Mouse (Mus musculus): Measurements from ENCODE around the gene Prmt6. TPM values are rescaled to one million over a fixed set of nuclear protein-coding genes. Genes with fewer than 3 reads are reported as not detected.
A peak's percentile ranks its signal among the peaks of the same experiment; 100 is the strongest.

Gene Prmt6
- polyA plus RNA-seq (2014; fragmentation: Nextera tagmentation; extraction: Ambion mirVana): 21.3 and 23.9 TPM in 2 replicates

GRCm38 (mm10) chr3:110250839-110251700 lies at the start of gene Prmt6:
Prmt6 (minus strand) TSS chr3:110250998.
- Histone ChIP-seq H3K4me2 (ENCODE audit: low read length) (peak within 1 kb of the TSS; percentile 58), H3K27ac (ENCODE audit: low read depth) (peak within 1 kb of the TSS; percentile 93), H3K9ac (ENCODE audit: low read length) (peak within 1 kb of the TSS; percentile 97), H3K36me3 (ENCODE audit: control insufficient read depth, insufficient read depth, low read length) (peaks cover 18% of the 10 kb centered on the region), H3K4me3 (ENCODE audit: low read depth, low read length) (peak within 1 kb of the TSS; percentile 97), H3K9me3 (ENCODE audit: control insufficient read depth, low read length) (no peaks in the 10 kb centered on the region), H3K27me3 (replicated peaks; ENCODE audit: control insufficient read depth, insufficient read depth, low read length) (no peaks in the 10 kb centered on the region), H3K4me1 (replicated peaks; ENCODE audit: control insufficient read depth, insufficient read depth, low read length) (peaks cover 12% of the 10 kb centered on the region; the same call in 1 of the 2 replicates)
- no peak for DNase-seq (ENCODE audit: low spot score)
- ATAC-seq (replicated peaks; ENCODE audit: low FRiP score, low TSS enrichment, low read depth): peak; percentile 91
- 21% methylated on average over 37 of the region's 38 CpGs for WGBS

DNA sequence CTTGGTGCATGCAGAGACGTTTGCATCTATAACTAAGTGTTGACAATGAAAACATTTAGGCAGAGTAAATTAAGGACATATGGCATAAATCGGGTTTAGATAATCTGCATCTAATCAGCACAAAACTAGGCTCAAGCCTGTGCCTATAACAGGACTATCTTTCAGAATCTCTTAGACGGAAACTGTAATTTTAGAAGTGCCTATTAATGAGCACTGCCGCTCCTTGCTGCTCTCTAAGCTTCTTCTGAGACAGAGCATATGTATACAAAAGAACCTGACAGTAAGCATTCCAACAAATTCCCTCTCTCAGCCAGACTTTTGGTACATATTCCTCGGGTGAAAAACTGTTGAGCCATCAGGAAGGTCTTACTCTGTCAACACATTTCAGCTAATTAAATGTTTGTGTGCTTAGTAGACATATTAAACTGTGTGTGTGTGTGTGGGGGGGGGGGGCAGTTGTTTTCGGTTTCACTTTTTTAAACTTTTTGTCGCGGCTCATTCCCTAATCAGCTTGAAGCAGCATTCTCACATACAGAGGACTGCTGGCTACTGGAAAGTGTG lies 39.8 kb upstream of the Prmt6 start:
- Histone ChIP-seq H3K27ac (ENCODE audit: low read depth) (no peak overlapping the region), H3K9ac (ENCODE audit: low read length) (no peak overlapping the region), H3K4me1 (replicated peaks; ENCODE audit: control insufficient read depth, insufficient read depth, low read length) (no peaks in the 10 kb centered on the region), H3K4me2 (ENCODE audit: low read length) (no peak overlapping the region), H3K9me3 (ENCODE audit: control insufficient read depth, low read length) (no peaks in the 10 kb centered on the region), H3K36me3 (ENCODE audit: control insufficient read depth, insufficient read depth, low read length) (no peaks in the 10 kb centered on the region), H3K27me3 (replicated peaks; ENCODE audit: control insufficient read depth, insufficient read depth, low read length) (no peaks in the 10 kb centered on the region), H3K4me3 (ENCODE audit: low read depth, low read length) (no peak overlapping the region)
- DNase-seq (ENCODE audit: low spot score) (no peak), ATAC-seq (replicated peaks; ENCODE audit: low FRiP score, low TSS enrichment, low read depth) (no peak)
- 73% methylated on average over 8 of the region's 8 CpGs for WGBS

DNA sequence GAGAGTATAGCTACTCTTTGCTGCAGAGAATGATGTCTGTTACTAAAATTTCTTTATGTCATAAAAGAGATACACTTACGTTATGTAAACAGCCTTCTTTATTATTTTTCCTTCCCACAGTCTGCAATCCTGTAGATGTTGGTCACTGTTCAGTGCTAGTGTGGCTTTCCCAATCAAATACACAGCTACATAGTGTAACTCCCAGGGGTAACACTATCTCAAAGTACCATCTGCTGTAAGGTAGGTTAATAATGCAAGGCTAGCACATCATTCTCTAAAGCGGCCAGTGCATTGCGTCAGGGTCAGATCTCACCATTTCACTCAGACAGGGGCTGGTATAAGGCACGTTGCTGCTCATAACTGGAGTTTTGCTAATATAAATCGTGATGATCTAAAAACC lies 31.9 kb upstream of the Prmt6 start:
- no peaks in the 10 kb centered on the region for H3K27me3 ChIP-seq (replicated peaks; ENCODE audit: control insufficient read depth, insufficient read depth, low read length)
- H3K4me2 ChIP-seq (ENCODE audit: low read length): no peak overlapping the region
- no peaks in the 10 kb centered on the region for H3K9me3 ChIP-seq (ENCODE audit: control insufficient read depth, low read length)
- WGBS: 82% methylated on average over 5 of the region's 5 CpGs
- no peaks in the 10 kb centered on the region for H3K36me3 ChIP-seq (ENCODE audit: control insufficient read depth, insufficient read depth, low read length)
- ATAC-seq (replicated peaks; ENCODE audit: low FRiP score, low TSS enrichment, low read depth) (no peak), DNase-seq (ENCODE audit: low spot score) (no peak)
- no peak overlapping the region for H3K4me3 ChIP-seq (ENCODE audit: low read depth, low read length)
- H3K9ac ChIP-seq (ENCODE audit: low read length): no peak overlapping the region
- H3K27ac ChIP-seq (ENCODE audit: low read depth): no peak overlapping the region
- H3K4me1 ChIP-seq (replicated peaks; ENCODE audit: control insufficient read depth, insufficient read depth, low read length): no peaks in the 10 kb centered on the region

- DNase-seq (ENCODE audit: low spot score): no peak
- H3K9me3 ChIP-seq (ENCODE audit: control insufficient read depth, low read length): no peaks in the 10 kb centered on the region
- 77% methylated on average over 2 of the region's 2 CpGs for WGBS
- H3K4me3 ChIP-seq (ENCODE audit: low read depth, low read length): no peak overlapping the region
- no peak overlapping the region for H3K27ac ChIP-seq (ENCODE audit: low read depth)
- no peak overlapping the region for H3K9ac ChIP-seq (ENCODE audit: low read length)
- no peaks in the 10 kb centered on the region for H3K4me1 ChIP-seq (replicated peaks; ENCODE audit: control insufficient read depth, insufficient read depth, low read length)
- no peak overlapping the region for H3K4me2 ChIP-seq (ENCODE audit: low read length)
- H3K27me3 ChIP-seq (replicated peaks; ENCODE audit: control insufficient read depth, insufficient read depth, low read length): no peaks in the 10 kb centered on the region
- ATAC-seq (replicated peaks; ENCODE audit: low FRiP score, low TSS enrichment, low read depth): no peak
- no peaks in the 10 kb centered on the region for H3K36me3 ChIP-seq (ENCODE audit: control insufficient read depth, insufficient read depth, low read length)
These were observed 17.0 kb upstream of the Prmt6 start for GRCm38 (mm10) chr3:110267790-110268189.

GRCm38 (mm10) chr3:110253105-110253504 lies 2.3 kb upstream of the Prmt6 start:
- no peak overlapping the region for H3K4me3 ChIP-seq (ENCODE audit: low read depth, low read length)
- no peaks in the 10 kb centered on the region for H3K36me3 ChIP-seq (ENCODE audit: control insufficient read depth, insufficient read depth, low read length)
- no peaks in the 10 kb centered on the region for H3K27me3 ChIP-seq (replicated peaks; ENCODE audit: control insufficient read depth, insufficient read depth, low read length)
- H3K9me3 ChIP-seq (ENCODE audit: control insufficient read depth, low read length): no peaks in the 10 kb centered on the region
- H3K4me2 ChIP-seq (ENCODE audit: low read length): no peak overlapping the region
- H3K9ac ChIP-seq (ENCODE audit: low read length): no peak overlapping the region
- H3K4me1 ChIP-seq (replicated peaks; ENCODE audit: control insufficient read depth, insufficient read depth, low read length): peaks cover 12% of the 10 kb centered on the region; the same call in 1 of the 2 replicates
- ATAC-seq (replicated peaks; ENCODE audit: low FRiP score, low TSS enrichment, low read depth): no peak
- H3K27ac ChIP-seq (ENCODE audit: low read depth): no peak overlapping the region
- DNase-seq (ENCODE audit: low spot score): no peak
- 93% methylated on average over 4 of the region's 4 CpGs for WGBS

DNA sequence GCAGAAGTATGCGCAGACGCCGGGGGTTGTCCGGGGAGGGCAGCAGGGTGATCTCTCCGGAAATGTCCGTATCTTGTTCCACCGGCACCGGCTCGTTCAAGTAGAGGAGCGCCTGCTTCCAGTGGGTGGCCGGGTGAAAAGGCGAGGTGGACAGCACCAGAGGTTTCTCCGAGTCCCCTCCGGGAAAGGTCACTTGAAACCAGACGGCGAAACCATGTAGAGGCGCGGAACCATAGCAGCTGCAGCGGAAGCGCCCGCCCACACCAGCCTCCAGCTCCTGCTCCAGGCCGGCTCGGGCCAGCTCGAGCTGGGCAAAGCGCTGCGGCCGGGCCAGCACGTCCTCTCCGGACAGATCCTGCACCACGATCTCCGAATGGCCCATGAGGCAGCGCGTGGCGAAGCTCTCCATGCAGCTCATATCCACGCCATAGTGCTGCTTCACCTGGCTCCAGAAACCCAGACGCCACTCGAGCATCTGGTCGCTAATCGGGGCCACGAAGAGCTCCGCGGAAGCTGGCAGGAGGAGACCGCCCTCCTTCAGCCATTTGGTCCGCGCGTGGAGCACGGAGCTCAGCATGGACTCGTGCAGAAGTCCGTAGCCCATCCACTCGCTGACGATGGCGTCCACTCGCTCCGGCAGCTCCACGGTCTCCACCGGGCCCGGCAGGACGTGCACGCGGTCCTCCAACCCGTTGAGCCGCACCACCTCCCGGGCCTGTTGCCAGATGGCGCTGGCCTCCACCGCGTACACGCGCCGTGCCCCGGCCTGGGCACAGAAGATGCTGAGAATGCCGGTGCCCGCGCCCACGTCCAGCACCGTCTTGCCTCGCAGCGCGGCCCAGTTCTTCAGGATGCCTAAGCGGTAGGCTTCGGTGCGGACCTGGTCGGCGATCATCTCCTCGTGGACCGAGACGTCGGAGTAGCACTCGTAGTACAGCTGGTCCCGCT lies 633 bp downstream of the Prmt6 start:
- Histone ChIP-seq H3K9me3 (ENCODE audit: control insufficient read depth, low read length) (no peaks in the 10 kb centered on the region), H3K4me3 (ENCODE audit: low read depth, low read length) (peak overlapping the region; percentile 97), H3K9ac (ENCODE audit: low read length) (peak overlapping the region; percentile 97), H3K4me2 (ENCODE audit: low read length) (peak overlapping the region; percentile 58), H3K27me3 (replicated peaks; ENCODE audit: control insufficient read depth, insufficient read depth, low read length) (no peaks in the 10 kb centered on the region), H3K4me1 (replicated peaks; ENCODE audit: control insufficient read depth, insufficient read depth, low read length) (peaks cover 12% of the 10 kb centered on the region; the same call in 1 of the 2 replicates), H3K36me3 (ENCODE audit: control insufficient read depth, insufficient read depth, low read length) (peaks cover 18% of the 10 kb centered on the region), H3K27ac (ENCODE audit: low read depth) (peak overlapping the region; percentile 93)
- under 1% methylated on average over 89 of the region's 89 CpGs for WGBS
- peak; percentile 93 for DNase-seq (ENCODE audit: low spot score)
- peak; percentile 88 for ATAC-seq (replicated peaks; ENCODE audit: low FRiP score, low TSS enrichment, low read depth)

GRCm38 (mm10) chr3:110236819-110237463 lies 13.9 kb downstream of the Prmt6 start:
- no peaks in the 10 kb centered on the region for H3K36me3 ChIP-seq (ENCODE audit: control insufficient read depth, insufficient read depth, low read length)
- H3K27ac ChIP-seq (ENCODE audit: low read depth): no peak overlapping the region
- H3K4me2 ChIP-seq (ENCODE audit: low read length): no peak overlapping the region
- no peak overlapping the region for H3K4me3 ChIP-seq (ENCODE audit: low read depth, low read length)
- no peak for DNase-seq (ENCODE audit: low spot score)
- whole genome bisulfite sequencing: 72% methylated on average over 1 of the region's 1 CpGs
- no peak for ATAC-seq (replicated peaks; ENCODE audit: low FRiP score, low TSS enrichment, low read depth)
- no peaks in the 10 kb centered on the region for H3K4me1 ChIP-seq (replicated peaks; ENCODE audit: control insufficient read depth, insufficient read depth, low read length)
- H3K27me3 ChIP-seq (replicated peaks; ENCODE audit: control insufficient read depth, insufficient read depth, low read length): no peaks in the 10 kb centered on the region
- H3K9ac ChIP-seq (ENCODE audit: low read length): no peak overlapping the region
- no peaks in the 10 kb centered on the region for H3K9me3 ChIP-seq (ENCODE audit: control insufficient read depth, low read length)

Measured in intestine, embryonic 14.5 days (tissue).